Mouse (Mus musculus) 3134 (cell line): ENCODE data around the gene Ttc28.

ENCODE experiments used
- DNase-seq: peaks from one replicate; pipeline ENCODE4 v3.0.0-alpha.2; 2011; ENCODE audit warnings: low spot score; ENCODE audit not compliant: insufficient read length; ENCODE audit errors: extremely low read depth

The Ttc28 gene

DNA sequence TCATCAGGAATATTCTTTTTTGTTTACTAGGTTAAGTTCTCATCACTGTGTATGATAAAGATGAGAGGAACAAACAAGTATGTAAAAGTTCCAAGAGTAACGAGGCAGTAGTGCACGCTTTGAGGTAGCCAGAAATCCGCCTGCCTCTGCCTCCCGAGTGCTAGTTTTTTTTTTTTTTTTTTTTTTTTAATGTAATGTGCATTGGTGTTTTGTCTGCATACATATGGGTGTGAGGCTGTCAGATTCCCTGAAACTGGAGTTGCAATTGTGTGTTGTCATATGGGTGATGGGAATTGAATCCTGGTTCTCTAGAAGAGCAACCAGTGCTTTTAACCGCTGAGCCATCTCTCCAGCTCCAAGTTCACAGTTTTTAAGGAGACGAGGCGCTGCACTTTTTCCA lies 561 bp upstream of the Ttc28 start:
- no peak for DNase-seq

- DNase-seq = no peak
Measured at GRCm38 (mm10) chr5:110888596-110888995, 9.0 kb downstream of the Ttc28 start.

DNA sequence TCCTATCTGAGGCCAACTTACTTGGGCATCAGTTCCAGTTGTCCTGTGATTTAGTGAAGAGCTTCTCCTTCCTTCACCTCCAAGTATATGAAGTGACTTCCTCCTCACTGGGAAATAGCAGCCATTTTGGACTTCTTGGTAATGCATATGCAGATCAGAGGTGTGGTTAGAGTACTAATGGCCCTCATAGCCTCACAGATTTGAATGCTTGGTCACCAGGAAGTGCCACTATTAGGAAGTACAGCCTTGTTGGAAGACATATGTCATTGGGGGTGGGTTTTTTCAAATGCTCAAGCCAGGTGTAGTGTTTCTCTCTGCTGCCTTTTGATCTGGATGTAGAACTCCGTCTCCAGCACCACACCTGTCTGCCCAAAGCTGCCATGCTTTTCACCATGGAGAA lies 10.3 kb downstream of the Ttc28 start:
- DNase-seq = no peak

- DNase-seq = no peak
Measured at GRCm38 (mm10) chr5:110890561-110890960, 11.0 kb downstream of the Ttc28 start.

DNA sequence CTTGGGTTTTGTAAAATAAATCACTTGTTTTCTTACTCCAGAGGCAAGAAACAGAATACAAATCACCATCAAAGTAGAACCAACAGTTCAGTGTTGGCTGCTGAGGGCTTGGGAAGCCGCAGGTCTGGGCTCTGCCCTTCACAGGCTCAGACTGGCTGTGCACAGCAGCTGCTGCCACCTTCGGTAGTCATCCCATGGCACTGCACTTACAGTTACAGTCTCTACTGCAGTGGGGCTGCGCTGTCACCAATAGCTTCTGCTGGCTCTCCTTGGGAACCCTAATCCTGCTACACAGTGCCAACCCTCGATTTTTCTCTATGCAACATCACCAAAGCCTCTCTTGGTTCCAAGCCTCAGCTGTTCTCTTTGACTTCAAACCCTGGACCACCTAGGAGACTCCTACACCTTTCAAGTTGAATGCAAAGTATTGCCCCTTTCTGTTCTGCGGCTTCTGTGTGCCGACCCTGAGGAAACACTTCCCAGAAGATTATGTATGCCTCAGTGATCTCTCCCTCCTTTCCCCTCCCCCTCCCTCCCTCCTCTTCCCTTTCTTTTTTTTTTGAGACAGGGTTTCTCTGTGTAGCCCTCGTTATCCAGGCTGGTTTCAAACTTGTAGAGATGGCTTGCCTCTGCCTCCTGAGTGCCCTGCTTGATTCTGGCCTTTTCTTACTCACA lies 17.6 kb downstream of the Ttc28 start:
- DNase-seq = no peak

- no peak for DNase-seq
Measured at GRCm38 (mm10) chr5:110898169-110898568, 18.6 kb downstream of the Ttc28 start.

DNA sequence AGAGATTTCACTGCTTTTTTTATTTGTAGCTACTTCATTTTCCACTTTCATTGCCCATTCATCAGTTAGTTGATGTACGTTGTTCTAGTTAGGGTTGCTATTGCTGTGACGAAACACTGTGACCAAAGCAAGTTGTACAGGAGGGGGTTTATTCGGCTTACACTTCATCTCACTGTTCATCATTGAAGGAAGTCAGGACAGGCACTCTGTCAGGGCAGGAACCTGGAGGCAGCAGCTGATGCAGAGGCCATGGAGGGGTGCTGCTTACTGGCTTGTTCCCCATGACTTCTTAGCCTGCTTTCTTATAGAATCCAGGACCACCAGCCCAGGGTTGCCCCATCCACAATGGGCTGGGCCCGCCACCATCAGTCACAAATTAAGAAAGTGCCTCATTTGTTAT lies 19.2 kb downstream of the Ttc28 start:
- no peak for DNase-seq

GRCm38 (mm10) chr5:110900331-110900730 lies 20.7 kb downstream of the Ttc28 start:
- DNase-seq = no peak

DNA sequence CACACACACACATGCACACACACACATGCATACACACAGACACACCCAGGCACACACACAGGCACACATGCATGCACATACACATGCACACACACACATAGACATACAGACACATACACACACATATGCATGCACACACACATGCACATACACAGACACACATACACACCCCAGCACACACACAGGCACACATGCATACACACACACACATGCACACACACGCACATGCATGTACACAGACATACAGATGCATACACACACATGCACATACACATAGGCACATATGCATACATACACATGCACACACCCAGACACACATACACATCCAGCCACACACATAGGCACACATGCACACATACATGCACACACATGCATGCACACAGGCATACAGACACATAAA lies 27.1 kb downstream of the Ttc28 start:
- DNase-seq = no peak

DNA sequence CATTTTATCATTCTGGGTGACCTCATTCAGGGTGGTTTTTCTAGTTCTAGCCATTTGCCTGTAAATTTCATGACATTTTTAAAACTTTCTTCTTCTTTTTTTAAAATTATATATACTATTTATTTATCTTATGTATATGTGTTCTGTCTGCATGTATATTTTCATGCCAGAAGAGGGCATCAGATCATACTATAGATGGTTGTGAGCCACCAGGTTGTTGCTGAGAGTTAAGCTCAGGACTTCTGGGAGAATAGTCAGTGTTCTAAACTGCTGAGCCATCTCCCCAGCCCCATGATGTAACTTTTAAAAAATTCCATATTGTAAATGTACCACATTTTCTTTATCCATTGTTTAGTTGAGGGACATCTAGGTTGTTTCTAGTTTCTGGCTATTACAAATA lies 29.3 kb downstream of the Ttc28 start:
- no peak for DNase-seq

GRCm38 (mm10) chr5:110909955-110910589 lies 30.5 kb downstream of the Ttc28 start:
- DNase-seq = no peak

- DNase-seq = no peak
Measured at GRCm38 (mm10) chr5:110914859-110915258, 35.3 kb downstream of the Ttc28 start.

DNA sequence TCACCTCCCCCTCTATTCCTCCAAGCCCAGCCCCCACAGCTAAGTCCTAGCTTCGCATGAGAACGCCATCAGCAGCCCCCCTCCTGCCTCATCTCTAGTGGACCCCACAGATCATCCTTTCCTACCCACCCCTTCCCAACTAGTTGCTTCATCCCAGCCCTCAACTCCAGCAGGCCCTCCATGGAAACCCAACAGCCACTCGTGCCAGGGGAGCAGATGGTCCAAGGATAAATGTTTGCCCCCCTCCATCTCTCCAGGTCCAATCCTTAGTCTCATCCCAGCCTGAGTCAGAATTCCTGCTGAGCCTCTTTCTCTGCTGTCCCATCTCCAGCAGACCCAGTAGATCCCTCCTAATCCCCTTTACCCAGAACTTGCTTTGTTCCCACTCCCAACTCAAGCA lies 36.6 kb downstream of the Ttc28 start:
- no peak for DNase-seq

DNA sequence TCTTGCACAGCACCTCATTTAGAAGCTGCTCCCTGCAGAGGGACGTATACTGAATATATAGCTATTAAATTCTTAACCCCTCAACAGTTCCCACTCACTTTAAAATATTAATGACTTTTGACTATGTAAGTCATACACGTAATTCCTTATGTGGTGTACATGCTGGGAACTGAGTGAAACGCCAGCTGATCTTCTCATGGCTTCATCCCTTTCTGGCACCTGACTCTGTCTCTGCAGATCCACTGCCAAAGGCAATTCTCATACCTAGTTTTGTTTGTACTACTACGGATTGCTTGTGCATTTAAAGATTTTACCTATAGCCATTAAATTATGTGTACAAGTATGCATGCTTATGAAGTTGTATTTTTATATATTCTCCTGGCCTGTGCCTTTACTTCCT lies 39.9 kb downstream of the Ttc28 start:
- no peak for DNase-seq

DNA sequence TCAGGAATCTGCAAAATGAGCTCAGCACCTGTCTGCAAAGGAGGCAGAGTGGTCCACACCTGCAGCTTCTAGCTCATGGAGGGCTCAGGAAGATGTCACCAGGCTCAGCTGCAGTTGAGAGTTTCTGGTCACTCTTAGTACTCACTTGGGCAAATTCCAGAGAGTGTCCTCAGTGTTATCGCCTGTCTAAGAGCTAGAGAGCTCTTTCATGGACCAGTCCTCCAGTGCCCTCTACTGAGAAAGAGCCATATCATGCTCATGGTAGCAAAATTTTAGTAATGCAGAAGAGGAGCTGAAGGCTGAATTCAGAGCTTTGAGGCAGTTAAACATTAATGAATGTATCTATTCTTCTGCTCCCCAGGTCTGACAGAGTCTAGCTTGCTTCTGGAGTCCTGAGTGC lies 43.7 kb downstream of the Ttc28 start:
- DNase-seq = no peak

DNA sequence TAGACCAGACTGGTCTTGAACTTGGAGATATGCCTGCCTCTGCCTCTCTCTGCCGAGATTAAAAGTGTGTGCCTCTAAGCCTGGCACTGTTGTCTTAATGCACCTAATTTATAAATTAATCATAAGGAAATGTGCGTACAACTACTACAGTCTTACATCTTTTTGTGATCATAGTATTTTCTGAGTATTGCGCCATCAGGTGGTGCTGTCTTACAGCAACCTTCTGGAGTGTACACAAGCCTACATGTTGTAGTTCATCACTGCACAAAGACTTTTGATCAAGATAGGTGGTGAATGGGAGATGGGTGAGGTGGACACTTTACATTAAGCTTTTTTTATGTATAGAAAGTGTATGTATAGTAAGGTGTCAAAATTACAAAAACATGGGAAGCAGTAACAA lies 45.0 kb downstream of the Ttc28 start:
- no peak for DNase-seq

GRCm38 (mm10) chr5:110925804-110926203 lies 46.2 kb downstream of the Ttc28 start:
- no peak for DNase-seq

GRCm38 (mm10) chr5:110928289-110928688 lies 48.7 kb downstream of the Ttc28 start:
- no peak for DNase-seq

GRCm38 (mm10) chr5:110929306-110929705 lies 49.7 kb downstream of the Ttc28 start:
- no peak for DNase-seq

DNA sequence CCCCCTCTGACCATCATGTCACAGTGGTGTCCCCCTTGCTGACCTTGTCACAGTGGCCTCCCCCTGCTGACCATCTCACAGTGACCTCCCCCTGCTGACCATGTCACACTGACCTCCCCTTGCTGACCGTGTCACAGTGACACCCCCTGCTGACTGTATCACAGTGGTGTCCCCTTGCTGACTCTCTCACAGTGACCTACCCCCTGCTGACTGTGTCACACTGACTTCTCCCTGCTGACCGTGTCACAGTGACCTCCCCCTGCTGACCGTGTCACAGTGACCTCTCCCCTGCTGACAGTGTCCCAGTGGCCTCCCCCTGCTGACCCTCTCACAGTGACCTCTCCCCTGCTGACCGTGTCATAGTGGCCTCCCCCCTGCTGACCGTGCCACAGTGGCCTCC lies 57.0 kb downstream of the Ttc28 start:
- no peak for DNase-seq

DNA sequence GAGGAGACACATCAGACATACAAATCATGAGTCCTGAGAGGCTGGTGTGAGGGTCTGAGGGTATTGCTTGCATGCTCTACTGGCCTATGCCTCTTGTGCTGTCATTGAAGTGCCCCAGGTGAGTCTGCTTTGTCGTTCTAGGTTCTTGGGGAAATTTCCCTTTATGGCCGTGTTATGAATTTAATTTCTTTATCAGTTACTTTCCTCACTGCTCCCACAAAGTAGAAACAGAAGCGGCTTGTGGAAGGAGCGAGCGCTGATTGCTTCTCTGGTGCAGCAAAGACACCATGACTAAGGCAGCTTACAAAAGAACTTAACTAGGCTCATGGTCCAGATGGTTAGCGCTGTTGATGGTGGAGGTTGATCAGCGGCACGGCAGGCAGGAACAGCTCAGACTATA lies 64.7 kb downstream of the Ttc28 start:
- DNase-seq = no peak

- DNase-seq = no peak
Measured at GRCm38 (mm10) chr5:110948476-110949399, 69.1 kb downstream of the Ttc28 start.
